Mouse (Mus musculus) cerebellum, postnatal 25 days (tissue): ENCODE data around the gene Fam160a2.

Experiments
- DNase-seq, 2 experiments: peaks; one replicate each; pipeline ENCODE4 v3.0.0; 2021; ENCODE audit warnings: mixed read lengths in 2 of 2

The Fam160a2 gene

GRCm38 (mm10) chr7:105399935-105400624 lies at the start of gene Fam160a2:
Fam160a2 (minus strand) TSS chr7:105400054.
- DNase-seq, result peak; percentile 100

GRCm38 (mm10) chr7:105445076-105445475 lies 45.2 kb upstream of the Fam160a2 start:
- no peak for DNase-seq

- no peak for DNase-seq
These were observed 41.6 kb upstream of the Fam160a2 start for GRCm38 (mm10) chr7:105441426-105441825.

GRCm38 (mm10) chr7:105437979-105438772 lies 38.3 kb upstream of the Fam160a2 start:
- DNase-seq, result no peak

- DNase-seq, result no peak
These were observed 34.9 kb upstream of the Fam160a2 start for GRCm38 (mm10) chr7:105434798-105435197.

- no peak for DNase-seq
These were observed 34.0 kb upstream of the Fam160a2 start for GRCm38 (mm10) chr7:105433859-105434258.

- no peak for DNase-seq
These were observed 32.2 kb upstream of the Fam160a2 start for GRCm38 (mm10) chr7:105432058-105432457.

- no peak for DNase-seq
These were observed 26.2 kb upstream of the Fam160a2 start for GRCm38 (mm10) chr7:105426051-105426450.

GRCm38 (mm10) chr7:105425424-105426043 lies 25.7 kb upstream of the Fam160a2 start, which contains the start of gene Cckbr:
Cckbr (plus strand) TSS chr7:105425731.
- DNase-seq, result peak in 1 of 2 experiments; percentile 33

GRCm38 (mm10) chr7:105424368-105424767 lies 24.5 kb upstream of the Fam160a2 start:
- DNase-seq, result no peak

GRCm38 (mm10) chr7:105420903-105421302 lies 21.0 kb upstream of the Fam160a2 start:
- DNase-seq, result no peak

GRCm38 (mm10) chr7:105418106-105418505 lies 18.3 kb upstream of the Fam160a2 start:
- DNase-seq, result no peak

GRCm38 (mm10) chr7:105416529-105416928 lies 16.7 kb upstream of the Fam160a2 start:
- DNase-seq, result no peak

- no peak for DNase-seq
These were observed 14.5 kb upstream of the Fam160a2 start for GRCm38 (mm10) chr7:105414385-105414784.

GRCm38 (mm10) chr7:105411874-105412632 lies 12.2 kb upstream of the Fam160a2 start:
- DNase-seq, result peak; percentile 84 to 90

GRCm38 (mm10) chr7:105406322-105406721 lies 6.5 kb upstream of the Fam160a2 start:
- DNase-seq, result no peak

- DNase-seq, result no peak
These were observed 4.4 kb upstream of the Fam160a2 start, which contains the start of gene Cnga4 for GRCm38 (mm10) chr7:105404268-105404667. Cnga4 (plus strand) TSS chr7:105404568.

GRCm38 (mm10) chr7:105399058-105399934 lies 558 bp downstream of the Fam160a2 start:
- DNase-seq, result no peak

GRCm38 (mm10) chr7:105396126-105396525 lies 3.7 kb downstream of the Fam160a2 start:
- DNase-seq, result no peak

GRCm38 (mm10) chr7:105395131-105395820 lies 4.6 kb downstream of the Fam160a2 start:
- no peak for DNase-seq

- peak; percentile 66 to 74 for DNase-seq
These were observed 5.2 kb downstream of the Fam160a2 start for GRCm38 (mm10) chr7:105394606-105395005.
